Mouse (Mus musculus): ENCODE measurements at regions not wholly inside any gene's neighbourhood (a gene's known extent, or its start where the extent isn't known, plus 50 kb on each side); places are given as distances from the start of the nearest gene placed in this dataset.

GRCm38 (mm10) chr5:55885658-55886312 is 1832.0 kb upstream of the Pcdh7 start:
- no peaks in the 10 kb centered on the region for H3K36me3 ChIP-seq (ENCODE audit: insufficient read depth, low read length)
- whole genome bisulfite sequencing: 49% methylated on average over 8 of the region's 8 CpGs
- ATAC-seq (ENCODE audit: low FRiP score): no peak

DNA sequence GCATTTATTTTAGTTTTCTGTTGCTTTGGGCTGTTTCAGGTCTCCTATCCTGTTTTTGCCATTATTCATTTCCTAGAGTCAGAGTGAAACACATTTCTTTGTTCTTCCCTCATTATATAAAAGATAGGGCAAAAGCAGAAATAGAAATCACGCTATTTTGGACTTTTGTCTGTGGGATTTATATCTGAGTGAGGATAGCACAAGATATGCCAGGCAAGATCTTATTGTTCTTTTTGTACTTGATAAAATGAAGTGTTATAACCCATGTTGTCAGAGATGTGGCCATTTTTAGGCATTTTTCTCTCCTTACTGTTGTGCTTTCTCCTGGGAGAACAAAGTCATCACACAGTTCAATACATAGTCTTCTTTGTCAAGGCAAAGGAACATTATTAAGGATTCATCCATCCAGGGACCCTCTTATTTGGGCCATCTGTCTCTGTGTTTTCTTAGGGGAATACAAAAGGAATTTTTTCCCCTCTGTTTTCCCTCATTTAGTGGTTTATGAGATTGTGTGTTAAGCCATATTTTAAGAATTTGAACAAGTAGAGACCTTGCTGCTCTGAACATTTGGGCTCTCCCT is 1825.9 kb upstream of the Pcdh7 start:
- Histone ChIP-seq H3K4me1 (ENCODE audit: insufficient read depth, low read length) (no peaks in the 10 kb centered on the region), H3K36me3 (ENCODE audit: insufficient read depth, low read length) (no peaks in the 10 kb centered on the region), H3K4me3 (ENCODE audit: low read depth, low read length) (no peak overlapping the region), H3K4me2 (ENCODE audit: low read depth, low read length, poor library complexity, severe bottlenecking) (no peak overlapping the region), H3K27me3 (ENCODE audit: insufficient read depth, low read length) (no peaks in the 10 kb centered on the region), H3K9me3 (ENCODE audit: low read length) (no peaks in the 10 kb centered on the region), H3K9ac (replicated peaks; ENCODE audit: low read length, poor library complexity, severe bottlenecking) (no peak overlapping the region), H3K27ac (ENCODE audit: low read depth, low read length) (no peak overlapping the region)
- TF ChIP-seq CTCF (IDR thresholded peaks at IDR 0.05): no peak
- no peak for DNase-seq (ENCODE audit: low spot score)
- no peak for ATAC-seq (ENCODE audit: low FRiP score)
- WGBS: 72% methylated on average over 1 of the region's 1 CpGs

More at GRCm38 (mm10) chr5:55885658-55886312, 1832.0 kb upstream of the Pcdh7 start:
- H3K9me3 ChIP-seq (ENCODE audit: low read length): no peaks in the 10 kb centered on the region
- no peaks in the 10 kb centered on the region for H3K4me1 ChIP-seq (ENCODE audit: insufficient read depth, low read length)
- peak; percentile 9 for DNase-seq (ENCODE audit: low spot score)
- no peak overlapping the region for H3K9ac ChIP-seq (replicated peaks; ENCODE audit: low read length, poor library complexity, severe bottlenecking)
- H3K4me3 ChIP-seq (ENCODE audit: low read depth, low read length): no peak overlapping the region
- H3K4me2 ChIP-seq (ENCODE audit: low read depth, low read length, poor library complexity, severe bottlenecking): no peak overlapping the region
- H3K27ac ChIP-seq (ENCODE audit: low read depth, low read length): no peak overlapping the region
- no peaks in the 10 kb centered on the region for H3K27me3 ChIP-seq (ENCODE audit: insufficient read depth, low read length)
- TF ChIP-seq CTCF (IDR thresholded peaks at IDR 0.05): no peak

DNA sequence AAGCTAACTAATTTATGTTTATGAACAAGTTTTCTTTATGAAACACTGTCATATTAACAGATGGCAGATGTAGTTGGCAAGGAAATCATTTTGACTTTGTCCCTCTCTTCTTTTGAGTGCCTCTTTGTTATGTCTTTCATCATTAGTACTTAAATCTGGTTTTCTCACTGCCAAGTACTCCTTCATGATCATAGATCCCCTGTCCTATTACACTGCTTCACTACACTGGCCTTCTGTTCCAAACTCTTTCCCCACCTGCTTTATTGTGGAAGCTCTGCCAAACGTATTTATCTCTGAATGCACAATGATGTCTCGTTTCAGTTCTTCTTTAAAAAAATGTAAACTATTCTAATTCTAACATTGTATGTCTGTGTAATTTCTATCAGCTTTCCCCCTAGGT is 1776.3 kb upstream of the Pcdh7 start:
- Histone ChIP-seq H3K4me3 (ENCODE audit: low read depth, low read length) (no peak overlapping the region), H3K27me3 (ENCODE audit: insufficient read depth, low read length) (no peaks in the 10 kb centered on the region), H3K4me1 (ENCODE audit: insufficient read depth, low read length) (no peaks in the 10 kb centered on the region), H3K9me3 (ENCODE audit: low read length) (no peaks in the 10 kb centered on the region), H3K36me3 (ENCODE audit: insufficient read depth, low read length) (no peaks in the 10 kb centered on the region), H3K4me2 (ENCODE audit: low read depth, low read length, poor library complexity, severe bottlenecking) (no peak overlapping the region), H3K27ac (ENCODE audit: low read depth, low read length) (no peak overlapping the region), H3K9ac (replicated peaks; ENCODE audit: low read length, poor library complexity, severe bottlenecking) (no peak overlapping the region)
- TF ChIP-seq CTCF (IDR thresholded peaks at IDR 0.05): no peak
- ATAC-seq (ENCODE audit: low FRiP score) (no peak), DNase-seq (ENCODE audit: low spot score) (peak; percentile 38)
- WGBS: 80% methylated on average over 2 of the region's 2 CpGs

GRCm38 (mm10) chr5:55976505-55976904 is 1741.3 kb upstream of the Pcdh7 start:
- Histone ChIP-seq H3K4me1 (ENCODE audit: insufficient read depth, low read length) (no peaks in the 10 kb centered on the region), H3K4me3 (ENCODE audit: low read depth, low read length) (no peak overlapping the region), H3K27ac (ENCODE audit: low read depth, low read length) (no peak overlapping the region), H3K9ac (replicated peaks; ENCODE audit: low read length, poor library complexity, severe bottlenecking) (no peak overlapping the region), H3K9me3 (ENCODE audit: low read length) (no peaks in the 10 kb centered on the region), H3K4me2 (ENCODE audit: low read depth, low read length, poor library complexity, severe bottlenecking) (no peak overlapping the region), H3K36me3 (ENCODE audit: insufficient read depth, low read length) (no peaks in the 10 kb centered on the region), H3K27me3 (ENCODE audit: insufficient read depth, low read length) (no peaks in the 10 kb centered on the region)
- DNase-seq (ENCODE audit: low spot score) (no peak), ATAC-seq (ENCODE audit: low FRiP score) (no peak)
- 70% methylated on average over 2 of the region's 2 CpGs for WGBS
- TF ChIP-seq CTCF (IDR thresholded peaks at IDR 0.05): no peak

DNA sequence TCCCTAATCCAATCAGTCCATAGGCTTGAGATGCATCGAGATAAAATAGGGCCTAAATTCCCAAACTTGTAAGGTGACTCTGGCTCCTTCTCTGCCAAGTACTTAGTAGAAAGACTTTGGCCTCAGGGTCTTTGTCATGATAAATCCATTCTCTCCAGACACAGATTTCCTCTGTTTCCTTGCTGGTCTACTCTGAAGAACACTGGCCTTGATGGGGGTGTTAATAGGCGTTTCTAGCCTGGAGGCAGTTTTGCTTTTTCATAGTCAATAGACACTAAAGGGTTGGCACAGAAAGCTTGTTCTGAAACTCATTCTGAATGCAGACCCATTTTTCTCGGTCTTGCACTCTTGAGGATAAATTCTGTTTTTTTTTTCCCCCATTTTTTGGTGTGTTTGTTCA is 1709.9 kb upstream of the Pcdh7 start:
- H3K4me3 ChIP-seq (ENCODE audit: low read depth, low read length): no peak overlapping the region
- 49% methylated on average over 3 of the region's 3 CpGs for WGBS
- no peak for TF ChIP-seq CTCF (IDR thresholded peaks at IDR 0.05)
- no peak overlapping the region for H3K9ac ChIP-seq (replicated peaks; ENCODE audit: low read length, poor library complexity, severe bottlenecking)
- no peaks in the 10 kb centered on the region for H3K27me3 ChIP-seq (ENCODE audit: insufficient read depth, low read length)
- no peak overlapping the region for H3K4me2 ChIP-seq (ENCODE audit: low read depth, low read length, poor library complexity, severe bottlenecking)
- no peak for ATAC-seq (ENCODE audit: low FRiP score)
- H3K4me1 ChIP-seq (ENCODE audit: insufficient read depth, low read length): no peaks in the 10 kb centered on the region
- no peak overlapping the region for H3K27ac ChIP-seq (ENCODE audit: low read depth, low read length)
- H3K9me3 ChIP-seq (ENCODE audit: low read length): no peaks in the 10 kb centered on the region
- DNase-seq (ENCODE audit: low spot score): peak; percentile 16
- no peaks in the 10 kb centered on the region for H3K36me3 ChIP-seq (ENCODE audit: insufficient read depth, low read length)

DNA sequence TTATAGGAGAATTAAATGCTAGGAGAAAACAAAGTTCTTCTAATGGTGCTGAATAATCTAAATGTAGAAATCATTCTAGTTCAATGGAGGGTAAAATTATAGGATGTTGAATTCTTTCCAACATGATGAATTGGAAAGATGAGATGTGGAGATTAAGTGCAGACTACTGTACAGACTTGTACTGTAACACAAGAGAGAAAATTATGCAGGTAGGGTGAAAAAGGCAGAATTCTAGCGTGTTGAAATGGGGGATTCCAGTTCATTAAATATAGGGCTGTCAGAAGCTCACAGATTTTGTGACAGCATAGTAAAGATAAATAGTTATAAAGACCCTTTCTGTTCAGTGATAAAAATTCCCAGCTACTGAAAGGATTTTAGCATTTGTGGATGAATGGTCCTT is 1697.3 kb upstream of the Pcdh7 start:
- no peaks in the 10 kb centered on the region for H3K4me1 ChIP-seq (ENCODE audit: insufficient read depth, low read length)
- no peak for ATAC-seq (ENCODE audit: low FRiP score)
- WGBS: 58% methylated on average over 1 of the region's 1 CpGs

More for the DNA sequence above, 1697.3 kb upstream of the Pcdh7 start:
- Histone ChIP-seq H3K4me2 (ENCODE audit: low read depth, low read length, poor library complexity, severe bottlenecking) (no peak overlapping the region), H3K9me3 (ENCODE audit: low read length) (no peaks in the 10 kb centered on the region), H3K9ac (replicated peaks; ENCODE audit: low read length, poor library complexity, severe bottlenecking) (no peak overlapping the region), H3K27me3 (ENCODE audit: insufficient read depth, low read length) (no peaks in the 10 kb centered on the region), H3K27ac (ENCODE audit: low read depth, low read length) (no peak overlapping the region), H3K36me3 (ENCODE audit: insufficient read depth, low read length) (no peaks in the 10 kb centered on the region), H3K4me3 (ENCODE audit: low read depth, low read length) (no peak overlapping the region)
- TF ChIP-seq CTCF (IDR thresholded peaks at IDR 0.05): no peak
- no peak for DNase-seq (ENCODE audit: low spot score)
